Mouse (Mus musculus) neural tube, embryonic 11.5 days (tissue): ENCODE results near the gene Lrrc8d. TPM values are rescaled to one million over a fixed set of nuclear protein-coding genes. Genes with fewer than 3 reads are reported as not detected.

ENCODE experiments used
- ATAC-seq: fragments of 200-750 bp; cut with Nextera tagmentation; 2 replicates; pipeline ENCODE4 v1.8.0; 2017; ENCODE audit warnings: moderate number of reproducible peaks, mild to moderate bottlenecking, moderate TSS enrichment, moderate library complexity; ENCODE audit not compliant: insufficient read depth, low FRiP score, low TSS enrichment
- DNase-seq: peaks from one replicate; pipeline ENCODE4 v3.0.0-alpha.2; 2015; ENCODE audit warnings: low spot score
- H3K27ac ChIP-seq: fragments of 300-500 bp; sonication (generic); 2 replicates; pipeline ENCODE4 v1.5.1; 2014; ENCODE audit warnings: low read depth, mild to moderate bottlenecking, low read length
- H3K27me3 ChIP-seq: fragments of 300-500 bp; sonication (generic); 2 replicates; pipeline ENCODE4 v1.6.1; 2014; ENCODE audit warnings: mild to moderate bottlenecking, low read length, mixed read lengths; ENCODE audit not compliant: control insufficient read depth, insufficient read depth
- H3K36me3 ChIP-seq: fragments of 300-500 bp; sonication (generic); 2 replicates; pipeline ENCODE4 v1.6.1; 2014; ENCODE audit warnings: mild to moderate bottlenecking, low read length, moderate library complexity, mixed read lengths; ENCODE audit not compliant: control insufficient read depth, insufficient read depth
- H3K4me1 ChIP-seq: fragments of 300-500 bp; sonication (generic); 2 replicates; pipeline ENCODE4 v1.6.1; 2014; ENCODE audit warnings: low read length, mixed read lengths; ENCODE audit not compliant: control insufficient read depth, insufficient read depth
- H3K4me2 ChIP-seq: fragments of 300-500 bp; sonication (generic); 2 replicates; pipeline ENCODE4 v1.6.1; 2014; ENCODE audit warnings: low read depth, mild to moderate bottlenecking, moderate library complexity
- H3K4me3 ChIP-seq: fragments of 300-500 bp; sonication (generic); 2 replicates; pipeline ENCODE4 v1.5.1; 2014; ENCODE audit warnings: low read depth, low read length
- H3K9ac ChIP-seq: fragments of 300-500 bp; sonication (generic); 2 replicates; pipeline ENCODE4 v1.6.1; 2014; ENCODE audit warnings: mild to moderate bottlenecking, low read length
- H3K9me3 ChIP-seq: fragments of 300-500 bp; sonication (generic); 2 replicates; pipeline ENCODE4 v1.6.1; 2016; ENCODE audit warnings: low read length; ENCODE audit not compliant: control insufficient read depth
- WGBS: fragments of 180-500 bp; shearing (Covaris S2); extraction: QIAGEN DNeasy Blood & Tissue Kit; methylation state at CpG from one replicate; pipeline ENCODE4 v1.1.7; 2014; 5-methylcytosine and 5-hydroxymethylcytosine counted together
- polyA plus RNA-seq: library from polyadenylated mRNA; unstranded; fragments of >200 nt; fragmentation: Nextera tagmentation; extraction: Ambion mirVana; gene quantifications from 2 replicates; pipeline ENCODE4 v1.2.1, GENCODE M21; 2014

Lrrc8d gene
- polyA plus RNA-seq, 1 experiment from 2014 or later = 28.6 TPM

DNA sequence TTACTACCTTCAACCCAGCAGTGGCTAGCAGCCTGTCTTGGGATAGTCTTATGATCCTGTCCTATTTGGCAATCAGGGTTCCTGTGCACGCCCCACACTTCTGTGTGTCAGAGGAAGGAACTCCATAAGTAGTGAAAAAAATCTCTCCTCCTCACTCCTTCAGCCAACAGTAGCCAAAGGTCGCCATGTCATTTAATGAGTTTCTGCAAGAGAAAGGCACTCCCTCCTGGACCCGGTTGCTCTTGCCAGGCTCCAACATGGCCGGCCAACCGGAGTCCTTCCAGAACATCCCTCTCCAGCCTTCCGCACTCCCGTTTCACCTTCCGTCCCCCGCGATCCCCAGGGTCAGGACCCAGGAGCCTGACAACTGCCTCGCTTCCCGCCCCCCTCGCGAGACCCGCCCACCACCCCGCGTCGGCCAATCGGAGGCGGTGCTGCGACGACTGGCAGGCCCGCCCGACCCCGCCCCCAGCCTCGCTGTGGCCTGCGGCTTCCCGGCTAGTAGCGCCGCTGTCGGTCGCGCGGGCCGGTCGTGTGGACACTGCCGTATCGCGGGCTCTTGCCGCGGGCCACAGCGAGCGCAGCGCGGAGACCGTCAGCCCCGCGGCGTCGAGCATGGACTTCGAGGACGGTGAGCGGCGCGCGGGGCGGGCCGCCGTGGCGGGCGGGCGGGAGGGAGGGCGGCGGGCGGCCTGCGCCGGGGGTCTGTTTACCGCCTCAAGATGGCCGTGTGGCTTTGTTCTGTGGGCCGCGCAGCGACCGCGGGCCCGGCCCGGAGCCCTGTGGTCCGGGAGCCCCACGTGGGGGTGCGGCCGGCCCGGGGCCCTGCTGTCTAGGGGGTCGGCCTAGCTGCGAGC is 176.5 kb downstream of the Lrrc8d start, which contains the start of gene Zfp326:
Gene Zfp326 (plus strand): TSS at position 498 of the 857 bp plus-strand sequence.
- H3K36me3 ChIP-seq = no peaks in the 10 kb centered on the region; the same call in 1 of the 2 replicates
- ATAC-seq = peak; percentile 96
- no peaks in the 10 kb centered on the region for H3K27me3 ChIP-seq
- H3K4me2 ChIP-seq = peak within 1 kb of the TSS; percentile 62
- no peaks in the 10 kb centered on the region for H3K9me3 ChIP-seq
- H3K4me1 ChIP-seq = peaks cover 12% of the 10 kb centered on the region; the same call in 1 of the 2 replicates
- peak within 1 kb of the TSS; percentile 89 for H3K27ac ChIP-seq
- WGBS = under 1% methylated on average over 68 of the region's 83 CpGs
- peak within 1 kb of the TSS; percentile 92 for H3K4me3 ChIP-seq
- peak within 1 kb of the TSS; percentile 100 for H3K9ac ChIP-seq
- peak; percentile 94 for DNase-seq

- Histone ChIP-seq H3K9me3 (no peaks in the 10 kb centered on the region), H3K9ac (peak overlapping the region; percentile 100), H3K4me2 (peak overlapping the region; percentile 62), H3K27ac (peak overlapping the region; percentile 89), H3K36me3 (no peaks in the 10 kb centered on the region; the same call in 1 of the 2 replicates), H3K4me1 (peaks cover 12% of the 10 kb centered on the region; the same call in 1 of the 2 replicates), H3K4me3 (peak overlapping the region; percentile 92), H3K27me3 (no peaks in the 10 kb centered on the region)
- under 1% methylated on average over 46 of the region's 46 CpGs for WGBS
- DNase-seq = no peak
- no peak; the same call in 1 of the 2 replicates for ATAC-seq
These were observed 177.4 kb downstream of the Lrrc8d start for GRCm38 (mm10) chr5:105876925-105877774.

Other genes with a start within 250 kb of the Lrrc8d start
- gene Lrrc8c, start 180.6 kb upstream of the Lrrc8d start, polyA plus RNA-seq = 12.2 TPM in 2 replicates
- gene Zfp326, start 176.6 kb downstream of the Lrrc8d start, polyA plus RNA-seq = 38.1 and 42.7 TPM in 2 replicates